Mouse (Mus musculus): ENCODE measurements around the gene Amz1.

Amz1 gene

DNA sequence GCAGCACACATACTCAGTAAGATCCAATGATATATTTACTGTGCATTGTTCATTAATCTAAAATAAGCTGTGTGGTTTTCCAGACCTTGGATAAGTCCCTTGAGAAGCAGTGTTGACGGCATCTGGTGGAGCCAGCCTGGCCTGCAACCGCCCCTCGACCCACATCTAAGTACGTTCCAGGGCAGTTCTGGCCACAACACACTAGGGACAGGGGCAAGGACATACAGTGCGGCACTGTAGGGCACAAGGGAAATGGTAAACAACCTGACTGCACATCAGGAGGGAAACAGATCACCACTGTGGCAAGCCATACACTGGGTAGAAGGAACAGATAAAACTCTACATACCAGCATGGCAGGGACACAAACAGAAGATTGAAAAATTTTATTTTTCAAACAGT, 77.9 kb downstream of the Amz1 start:
- no peak for DNase-seq (ENCODE audit: low spot score)

DNA sequence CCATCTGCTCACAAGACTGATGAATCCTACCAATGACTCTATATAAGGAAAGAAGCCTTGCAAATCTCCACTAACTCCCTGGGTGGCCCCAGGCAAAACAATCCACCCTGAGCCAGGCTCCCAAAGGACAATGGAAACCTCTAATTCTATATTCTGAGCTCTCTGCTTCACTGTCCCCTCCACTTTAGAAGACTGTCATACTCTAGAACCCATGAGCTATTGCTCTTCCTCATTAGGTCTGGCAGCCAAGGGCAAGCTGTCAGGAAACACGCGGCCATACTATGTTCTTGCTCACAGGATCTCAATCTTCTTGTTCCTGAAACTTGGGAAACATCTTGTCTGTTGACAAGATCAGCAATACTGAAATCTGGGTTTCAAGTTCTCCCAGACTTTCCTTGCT, 82.3 kb downstream of the Amz1 start:
- DNase-seq (ENCODE audit: low spot score) = no peak

DNA sequence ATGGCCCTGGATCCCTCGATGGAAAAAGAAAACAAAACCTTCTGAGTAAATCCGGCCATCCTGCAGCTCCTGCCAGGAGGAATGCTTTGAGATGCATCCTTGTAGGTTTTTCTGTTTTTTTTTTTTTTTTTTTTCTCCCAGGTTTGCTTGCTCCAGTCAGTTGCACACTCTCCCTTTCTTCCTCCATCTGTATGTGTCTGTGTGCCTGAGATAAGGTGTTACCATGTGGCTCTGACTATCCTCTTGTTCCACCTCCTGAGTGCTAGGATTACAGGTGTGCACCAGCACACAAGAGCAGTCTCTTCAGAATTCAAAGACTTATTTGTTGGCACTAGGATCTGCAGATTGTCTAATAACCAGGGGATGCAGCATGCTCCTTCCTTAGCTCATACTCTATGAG, 83.0 kb downstream of the Amz1 start:
- DNase-seq (ENCODE audit: low spot score) = no peak
